Mouse (Mus musculus): ENCODE data around the gene Mrc1. TPM values are rescaled to one million over a fixed set of nuclear protein-coding genes. Genes with fewer than 3 reads are reported as not detected.

Gene Mrc1
- polyA plus RNA-seq, 1 experiment from 2014 or later, result 4.6 TPM

DNA sequence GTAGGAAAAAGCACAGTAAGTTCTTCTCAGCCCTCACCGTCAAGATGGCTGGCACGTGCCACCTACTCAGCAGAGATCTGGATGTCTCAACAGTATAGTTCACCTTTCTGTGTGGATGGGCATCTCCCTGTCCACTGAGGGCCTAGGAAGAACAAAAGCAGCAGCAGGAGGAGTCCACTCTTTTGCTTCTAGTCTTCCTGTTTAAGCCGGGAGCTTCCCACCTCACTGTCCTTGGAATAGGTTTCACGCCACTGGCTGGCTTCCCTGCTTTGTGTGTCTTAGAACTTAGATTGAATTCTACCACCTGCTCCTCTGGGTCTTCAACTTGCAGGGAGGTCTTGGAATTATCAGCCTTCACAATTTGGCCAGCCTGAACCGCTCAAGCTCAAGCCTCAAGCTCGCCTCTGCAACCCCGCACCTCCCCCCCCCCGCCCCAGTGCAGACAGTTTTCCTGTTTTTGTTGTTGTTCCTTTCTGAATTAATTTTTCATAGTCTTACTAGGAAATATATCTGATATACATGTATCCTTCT lies 113.2 kb downstream of the Mrc1 start:
- no peaks in the 10 kb centered on the region for H3K4me1 ChIP-seq (ENCODE audit: control insufficient read depth, insufficient read depth, low read length)
- no peak overlapping the region for H3K4me3 ChIP-seq (ENCODE audit: low read length)
- no peak overlapping the region for H3K4me2 ChIP-seq (ENCODE audit: low read depth, low read length)
- WGBS, result 82% methylated on average over 8 of the region's 8 CpGs
- H3K27ac ChIP-seq (ENCODE audit: low read length), result no peak overlapping the region
- H3K9me3 ChIP-seq (ENCODE audit: control insufficient read depth, low read length), result no peaks in the 10 kb centered on the region
- no peaks in the 10 kb centered on the region for H3K36me3 ChIP-seq (ENCODE audit: control insufficient read depth, insufficient read depth, low read length)
- no peak for ATAC-seq
- no peak overlapping the region for H3K9ac ChIP-seq (ENCODE audit: low read depth, low read length)
- H3K27me3 ChIP-seq (replicated peaks; ENCODE audit: control insufficient read depth, insufficient read depth, low read length), result no peaks in the 10 kb centered on the region

MicroRNAs within 50 kb of the gene (microRNA counts, 519-probe panel; counts per million panel counts)
- microRNA mmu-miR-511, result 506 counts per million, percentile 1 among the panel's probes with 10 or more counts

Small RNAs within 50 kb of the gene (microRNA-seq; reads per million reads assigned to microRNA genes)
- 6.1 reads per million, percentile 18 among the genes with 10 or more reads in this experiment for gene Mir511

Other genes starting within 250 kb of the Mrc1 start
- gene Hacd1, start 173.3 kb upstream of the Mrc1 start, polyA plus RNA-seq (2015; fragmentation: Nextera tagmentation; extraction: Ambion mirVana), result 93.8 and 103 TPM in 2 replicates
- gene Stam, start 155.3 kb upstream of the Mrc1 start, polyA plus RNA-seq (2015; fragmentation: Nextera tagmentation; extraction: Ambion mirVana), result 57.3 and 57.7 TPM in 2 replicates
- 28.5 and 32.5 TPM in 2 replicates for gene Tmem236, start 54.9 kb upstream of the Mrc1 start, polyA plus RNA-seq (2015; fragmentation: Nextera tagmentation; extraction: Ambion mirVana)
- gene Slc39a12, start 158.9 kb downstream of the Mrc1 start, polyA plus RNA-seq (2015; fragmentation: Nextera tagmentation; extraction: Ambion mirVana), result not detected in 2 replicates